Mouse (Mus musculus): ENCODE data around the gene Paxx.

GRCm38 (mm10) chr2:25458911-25459310, 2.0 kb downstream of the Paxx start:
- TF ChIP-seq POLR2A (IDR thresholded peaks at IDR 0.05; ENCODE audit: borderline replicate concordance, control insufficient read depth, low read depth, low read length) (no peak), CTCF (IDR thresholded peaks at IDR 0.05; ENCODE audit: control insufficient read depth, insufficient read depth, low read length) (no peak)
